Mouse (Mus musculus): ENCODE results near the gene Foxr1. TPM values are rescaled to one million over a fixed set of nuclear protein-coding genes. Genes with fewer than 3 reads are reported as not detected.

Foxr1 gene
- total RNA-seq, 2 experiments from 2014 or later = not detected

GRCm38 (mm10) chr9:44401081-44401480 is 39.9 kb downstream of the Foxr1 start:
- Histone ChIP-seq H3K4me3 (peak overlapping the region; percentile 87), H3K27ac (peak overlapping the region; percentile 97)
- no peak for TF ChIP-seq CTCF (IDR thresholded peaks at IDR 0.05)
- DNase-seq = peak; percentile 62
- intact Hi-C loops (cut with DNase I) = no loop called here

- intact Hi-C loops (cut with DNase I) = no loop called here
- Histone ChIP-seq H3K4me3 (peak overlapping the region; percentile 87), H3K27ac (peak overlapping the region; percentile 97)
- DNase-seq = no peak
- no peak for TF ChIP-seq CTCF (IDR thresholded peaks at IDR 0.05)
Observed at GRCm38 (mm10) chr9:44399795-44400114, 41.2 kb downstream of the Foxr1 start.

- intact Hi-C loops (cut with DNase I) = no loop called here
- peak; percentile 83 for DNase-seq
- H3K27ac ChIP-seq = peak overlapping the region; percentile 97
- no peak for TF ChIP-seq CTCF (IDR thresholded peaks at IDR 0.05)
- H3K4me3 ChIP-seq = peak overlapping the region; percentile 87
Observed at GRCm38 (mm10) chr9:44399114-44399794, 41.7 kb downstream of the Foxr1 start.

- intact Hi-C loops (cut with DNase I) = no loop called here
- peak overlapping the region; percentile 87 for H3K4me3 ChIP-seq
- TF ChIP-seq CTCF (IDR thresholded peaks at IDR 0.05) = no peak
- peak overlapping the region; percentile 97 for H3K27ac ChIP-seq
- DNase-seq = peak; percentile 64
Observed at GRCm38 (mm10) chr9:44398551-44398950, 42.4 kb downstream of the Foxr1 start.

- intact Hi-C loops (cut with DNase I) = no loop called here
Observed at GRCm38 (mm10) chr9:44398087-44398486, 42.8 kb downstream of the Foxr1 start.

GRCm38 (mm10) chr9:44396684-44397411 is 44.1 kb downstream of the Foxr1 start, which contains the start of gene Slc37a4:
TSS of gene Slc37a4 (plus strand) at chr9:44396852.
- peak; percentile 97 for DNase-seq
- no peak for TF ChIP-seq CTCF (IDR thresholded peaks at IDR 0.05)
- Histone ChIP-seq H3K4me3 (peak within 1 kb of the TSS; percentile 87), H3K27ac (peak within 1 kb of the TSS; percentile 97)
- intact Hi-C loops (cut with DNase I) = no loop called here

More at GRCm38 (mm10) chr9:44398087-44398486, 42.8 kb downstream of the Foxr1 start:
- Histone ChIP-seq H3K27ac (peak overlapping the region; percentile 97), H3K4me3 (peak overlapping the region; percentile 87)
- DNase-seq = peak; percentile 53
- TF ChIP-seq CTCF (IDR thresholded peaks at IDR 0.05) = peak; percentile 21; the same call in 1 of the 2 replicates

- Histone ChIP-seq H3K27ac (peak overlapping the region; percentile 68), H3K4me3 (no peak overlapping the region)
- peak; percentile 87 for TF ChIP-seq CTCF (IDR thresholded peaks at IDR 0.05)
- intact Hi-C loops (cut with DNase I) = loop anchor here (5.0 kb wide), 1 partner anchor 144 kb away; no protein-coding TSS in a partner anchor
- peak; percentile 80 for DNase-seq
Observed at GRCm38 (mm10) chr9:44391466-44391865, 49.5 kb downstream of the Foxr1 start.

- Histone ChIP-seq H3K27ac (no peak overlapping the region), H3K4me3 (no peak overlapping the region)
- peak; percentile 48 for DNase-seq
- TF ChIP-seq CTCF (IDR thresholded peaks at IDR 0.05) = peak; percentile 77
- intact Hi-C loops (cut with DNase I) = no loop called here
Observed at GRCm38 (mm10) chr9:44389273-44389672, 51.7 kb downstream of the Foxr1 start.

- DNase-seq = peak; percentile 13
- TF ChIP-seq CTCF (IDR thresholded peaks at IDR 0.05) = no peak
- Histone ChIP-seq H3K27ac (no peak overlapping the region), H3K4me3 (no peak overlapping the region)
- intact Hi-C loops (cut with DNase I) = no loop called here
Observed at GRCm38 (mm10) chr9:44387221-44387620, 53.7 kb downstream of the Foxr1 start.

GRCm38 (mm10) chr9:44384596-44384995 is 56.3 kb downstream of the Foxr1 start:
- DNase-seq = peak; percentile 6
- no peak for TF ChIP-seq CTCF (IDR thresholded peaks at IDR 0.05)
- Histone ChIP-seq H3K4me3 (no peak overlapping the region), H3K27ac (no peak overlapping the region)
- intact Hi-C loops (cut with DNase I) = no loop called here

Small RNAs within 50 kb of the gene (microRNA-seq; reads per million reads assigned to microRNA genes)
- not detected for gene Mir7085

Other genes starting within 250 kb of the Foxr1 start
- gene Cbl, start 207.1 kb downstream of the Foxr1 start, total RNA-seq (2021) = 10 to 100 TPM in 1 of 2 experiments, 1 to 10 TPM in 1; 7.5 to 13.4 TPM
- gene Ccdc153, start 200.5 kb downstream of the Foxr1 start, total RNA-seq (2021) = not detected
- 1 to 10 TPM in 1 of 2 experiments, under 1 TPM in 1; 0.97 to 1.6 TPM for gene Pdzd3, start 189.7 kb downstream of the Foxr1 start, total RNA-seq (2021)
- 10 to 100 TPM; 19.2 to 20.8 TPM for gene Nlrx1, start 172.5 kb downstream of the Foxr1 start, total RNA-seq (2021)
- under 1 TPM; 0.28 to 0.97 TPM for gene Abcg4, start 152.5 kb downstream of the Foxr1 start, total RNA-seq (2021)
- gene Hinfp, start 135.5 kb downstream of the Foxr1 start, total RNA-seq (2021) = 1 to 10 TPM; 6.3 to 6.8 TPM
- gene C2cd2l, start 120.9 kb downstream of the Foxr1 start, total RNA-seq (2021) = 10 to 100 TPM; 14.9 to 17.8 TPM
- gene Dpagt1, start 115.1 kb downstream of the Foxr1 start, total RNA-seq (2021) = 10 to 100 TPM; 12.3 to 14.1 TPM
- gene H2afx, start 106.4 kb downstream of the Foxr1 start, total RNA-seq (2021) = 1 to 10 TPM; 8.4 to 8.7 TPM
- 10 to 100 TPM; 21.9 to 29.1 TPM for gene Hmbs, start 96.9 kb downstream of the Foxr1 start, total RNA-seq (2021)
- gene Vps11, start 79.5 kb downstream of the Foxr1 start, total RNA-seq (2021) = 10 to 100 TPM; 16.6 to 19.5 TPM
- gene Hyou1, start 61.6 kb downstream of the Foxr1 start, total RNA-seq (2021) = 10 to 100 TPM; 24.2 to 33.6 TPM
- 100 to 1,000 TPM in 1 of 2 experiments, 10 to 100 TPM in 1; 90.6 to 129 TPM for gene Slc37a4, start 44.3 kb downstream of the Foxr1 start, total RNA-seq (2021)
- gene Rps25, start 34.0 kb downstream of the Foxr1 start, total RNA-seq (2021) = 100 to 1,000 TPM; 740 to 827 TPM
- 10 to 100 TPM; 15.4 to 21.5 TPM for gene Trappc4, start 33.5 kb downstream of the Foxr1 start, total RNA-seq (2021)
- 1 to 10 TPM; 5.0 to 5.7 TPM for gene Ccdc84, start 22.6 kb downstream of the Foxr1 start, total RNA-seq (2021)
- gene Upk2, start 13.8 kb upstream of the Foxr1 start, total RNA-seq (2021) = under 1 TPM; 0.22 to 0.23 TPM
- gene Bcl9l, start 41.7 kb upstream of the Foxr1 start, total RNA-seq (2021) = 10 to 100 TPM; 38.3 to 43.6 TPM
- not detected for gene Cxcr5, start 120.7 kb upstream of the Foxr1 start, total RNA-seq (2021)
- gene Ddx6, start 163.8 kb upstream of the Foxr1 start, total RNA-seq (2021) = 10 to 100 TPM; 68.8 to 74.4 TPM
- gene Treh, start 232.1 kb upstream of the Foxr1 start, total RNA-seq (2021) = not detected

Data from gastrocnemius, adult 2 months (tissue).